Mouse (Mus musculus) frontal cortex, adult 2 months (tissue): ENCODE results near the gene Lemd1. TPM values are rescaled to one million over a fixed set of nuclear protein-coding genes. Genes with fewer than 3 reads are reported as not detected.
"Not testable (repeated sequence)": the region's sequence is repeated elsewhere in the genome, so short reads cannot be mapped to it uniquely, and the experiment has no call there.

Experiments used
- DNase-seq, 2 experiments: peaks; one replicate each; pipeline ENCODE4 v3.0.0; 2022; ENCODE audit warnings: low spot score in 1 of 2; ENCODE audit errors: extremely low spot score in 1 of 2
- polyA plus RNA-seq: library from polyadenylated mRNA; depleted of rRNA; stranded (reverse); fragments of >200 nt; gene quantifications from 2 replicates; pipeline ENCODE4 v1.2.3, GENCODE M21; 2012; rRNA removed

Gene Lemd1
- polyA plus RNA-seq = 9.6 and 10.7 TPM in 2 replicates

GRCm38 (mm10) chr1:132191093-132191785 is at the start of gene Lemd1, which contains the start of gene AC124108.1:
Gene Lemd1 (plus strand): TSS chr1:132191431.
Gene AC124108.1 (plus strand): TSS chr1:132191457.
- no peak for DNase-seq

DNA sequence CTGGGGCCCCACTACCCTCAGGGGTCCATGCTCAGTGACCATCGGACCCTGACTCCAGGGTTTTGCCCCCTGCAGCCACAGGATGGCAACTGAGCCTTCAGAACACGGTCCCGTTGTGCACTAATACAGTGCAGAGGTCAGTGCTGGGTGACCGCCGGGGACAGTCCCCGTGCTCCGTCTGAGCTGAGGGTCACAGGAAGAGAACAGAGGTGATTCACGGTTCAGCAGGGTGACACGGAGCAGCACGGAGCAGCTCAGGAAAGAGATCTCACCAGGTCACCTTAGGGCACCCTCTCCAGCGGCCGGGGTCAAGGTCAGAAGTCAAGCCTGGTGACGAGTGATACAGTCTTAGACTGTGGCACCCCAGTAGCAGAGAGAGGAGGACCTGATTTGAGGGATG is 49.5 kb upstream of the Lemd1 start:
- no peak for DNase-seq

DNA sequence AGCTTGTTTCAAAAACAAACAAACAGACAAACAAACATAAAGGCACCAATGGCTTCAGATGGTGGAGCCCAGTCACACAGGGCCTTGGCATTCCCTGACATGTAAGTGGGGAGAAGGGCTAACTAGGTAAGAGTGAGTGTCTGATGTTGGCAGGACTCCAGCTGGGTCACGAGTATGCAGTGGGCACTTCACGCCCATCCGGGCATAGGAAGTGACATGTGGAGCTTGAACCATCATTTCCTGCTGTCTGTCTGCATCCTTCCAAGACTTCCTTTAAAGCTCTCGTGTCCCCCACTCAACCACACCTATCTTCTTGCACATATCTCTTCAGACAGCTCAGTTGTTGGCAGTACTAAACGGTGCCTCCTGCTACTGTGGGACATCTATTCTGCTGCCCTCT is 48.2 kb upstream of the Lemd1 start:
- no peak for DNase-seq

DNA sequence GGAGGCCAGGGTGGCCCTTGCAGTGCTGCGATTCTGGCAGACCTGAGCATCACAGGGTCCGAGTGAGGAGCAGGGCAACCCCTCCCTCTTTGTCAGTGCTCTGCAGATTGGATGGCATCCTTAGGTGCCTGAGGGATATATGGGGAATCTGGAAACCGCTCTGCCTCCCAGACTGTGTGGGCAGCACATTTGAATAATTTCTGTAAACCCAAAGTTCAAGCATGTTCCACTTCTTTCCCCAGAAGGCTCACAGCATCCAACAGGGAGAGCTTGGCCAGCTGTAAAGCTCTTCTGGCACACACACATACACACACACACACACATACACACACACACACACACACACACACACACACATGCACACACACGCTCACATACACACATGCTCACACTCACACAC is 47.5 kb upstream of the Lemd1 start:
- peak in 1 of 2 experiments; percentile 60 for DNase-seq

DNA sequence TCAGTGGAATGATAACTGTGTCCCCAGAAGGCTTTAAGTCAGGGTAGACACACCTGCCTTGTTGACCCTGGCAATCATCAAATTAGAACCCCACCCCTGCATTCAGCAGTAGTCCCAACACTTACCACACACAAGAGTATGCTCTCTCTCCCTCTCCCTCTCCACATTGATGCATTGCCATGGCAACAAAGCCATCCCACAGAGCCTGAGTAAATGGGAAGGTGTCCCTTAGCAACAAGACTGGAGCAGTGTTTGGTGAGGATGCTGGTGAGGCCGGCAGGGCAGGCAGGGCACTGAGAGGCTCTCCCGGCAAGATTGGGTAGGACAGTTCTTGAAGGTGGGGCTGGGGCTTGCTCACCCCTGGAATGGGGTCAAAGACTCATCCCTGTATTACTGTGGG is 47.0 kb upstream of the Lemd1 start:
- DNase-seq = peak; percentile 71 to 78

- DNase-seq = no peak
These were observed 46.4 kb upstream of the Lemd1 start for GRCm38 (mm10) chr1:132144837-132145236.

DNA sequence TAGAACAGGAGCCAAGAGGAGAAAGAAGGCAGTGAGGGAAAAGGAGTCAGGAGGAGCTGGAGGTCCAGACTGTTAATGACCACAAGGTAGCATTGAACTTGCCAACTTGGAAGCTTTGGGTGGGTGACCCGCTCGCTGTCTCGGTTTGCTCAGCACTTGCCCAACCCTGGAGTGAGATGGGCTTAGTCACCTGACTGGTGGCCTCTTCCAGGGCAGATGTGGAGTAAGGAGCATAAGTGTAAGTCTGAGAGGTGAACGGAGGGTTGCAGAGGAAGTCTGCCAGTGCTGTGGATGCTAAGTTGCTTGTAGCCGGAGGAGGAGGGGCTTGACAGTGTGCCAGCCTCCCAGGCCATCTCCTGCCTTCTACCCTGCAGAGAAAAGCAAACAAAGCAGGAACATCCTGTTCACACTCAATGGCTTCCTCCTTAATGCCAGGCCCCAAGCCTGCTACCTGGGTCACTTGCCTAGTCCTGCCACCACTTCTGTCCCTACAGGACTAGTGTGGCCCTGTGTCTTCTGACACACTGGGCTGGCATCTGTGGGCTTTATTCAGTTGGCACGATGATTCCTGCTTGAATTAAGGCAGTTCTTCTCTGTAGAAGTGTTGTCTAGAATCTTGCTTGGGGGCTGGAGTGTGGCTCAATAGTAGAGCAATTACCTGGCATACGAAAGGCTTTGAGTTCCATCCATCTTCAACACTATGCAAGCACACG is 45.1 kb upstream of the Lemd1 start:
- DNase-seq = no peak

DNA sequence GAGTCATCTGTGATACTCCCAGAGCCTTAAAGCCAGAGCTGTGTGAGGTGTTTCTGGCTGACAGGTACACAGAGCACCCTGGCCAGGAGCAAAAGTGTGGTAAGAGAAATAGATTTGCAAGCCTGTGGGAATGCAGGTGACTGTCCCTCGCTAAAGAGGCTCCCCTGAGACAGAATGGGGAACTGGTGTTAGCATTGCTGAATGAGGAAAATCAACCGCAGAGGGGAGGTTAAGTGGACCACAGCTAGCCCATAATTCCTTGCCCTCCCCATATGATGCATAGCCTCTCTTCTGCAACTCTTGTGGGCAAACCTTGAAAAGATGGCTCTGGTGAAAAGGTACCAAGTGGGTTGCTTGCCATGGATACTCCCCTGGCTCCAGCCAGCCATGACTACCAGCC is 41.8 kb upstream of the Lemd1 start:
- DNase-seq = no peak

- DNase-seq = no peak
These were observed 41.1 kb upstream of the Lemd1 start for GRCm38 (mm10) chr1:132150171-132150570.

GRCm38 (mm10) chr1:132150817-132151601 is 40.2 kb upstream of the Lemd1 start:
- DNase-seq = no peak

DNA sequence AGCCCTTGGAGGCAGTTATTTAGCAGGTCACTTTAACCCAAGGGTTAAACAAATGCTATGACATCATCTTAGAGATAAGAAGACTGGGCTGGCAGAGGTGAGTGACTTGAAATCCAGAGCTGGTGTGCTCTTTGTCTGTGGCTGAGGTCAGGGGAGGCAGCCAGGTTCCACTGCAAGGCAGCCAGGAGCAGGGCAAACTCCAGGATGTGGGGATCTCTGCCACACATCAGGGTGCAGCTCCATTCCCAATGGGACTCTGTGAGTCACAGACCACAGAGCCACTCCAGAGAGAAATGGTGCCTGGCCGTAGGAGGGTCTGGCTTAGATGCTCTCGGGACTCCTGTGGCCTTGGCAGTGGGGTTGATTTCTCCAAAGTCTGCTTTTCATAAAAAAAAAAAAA is 39.3 kb upstream of the Lemd1 start:
- no peak for DNase-seq

DNA sequence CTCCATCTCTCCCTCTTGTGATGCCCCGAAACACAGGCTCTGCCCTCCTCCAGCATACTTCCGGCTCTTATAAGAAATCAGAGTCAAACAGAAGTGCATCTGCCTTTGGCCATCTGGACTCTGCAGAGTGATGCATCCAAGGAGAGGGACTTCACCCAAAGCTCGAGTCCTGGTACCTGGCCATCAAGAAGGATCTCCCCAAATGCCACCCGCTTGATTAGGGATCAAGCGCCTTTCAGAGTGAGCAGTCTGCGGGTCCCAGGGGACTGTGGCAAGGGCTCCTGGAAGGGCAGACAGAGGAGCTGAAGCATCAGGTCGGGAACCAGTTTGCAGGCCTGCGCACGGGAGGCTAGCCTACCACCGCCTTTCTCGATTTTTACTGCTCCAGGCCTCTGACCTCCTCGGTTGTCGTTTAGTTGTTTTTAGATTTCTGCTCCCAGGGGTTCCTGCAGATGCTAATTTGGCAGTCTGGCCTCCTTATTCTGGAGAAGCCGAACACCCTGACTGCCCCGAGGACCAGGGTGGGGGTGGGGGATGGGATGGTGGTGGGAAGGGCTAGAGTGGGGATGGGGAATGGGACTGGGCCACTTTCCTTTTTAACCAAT is 38.0 kb upstream of the Lemd1 start:
- DNase-seq = no peak

DNA sequence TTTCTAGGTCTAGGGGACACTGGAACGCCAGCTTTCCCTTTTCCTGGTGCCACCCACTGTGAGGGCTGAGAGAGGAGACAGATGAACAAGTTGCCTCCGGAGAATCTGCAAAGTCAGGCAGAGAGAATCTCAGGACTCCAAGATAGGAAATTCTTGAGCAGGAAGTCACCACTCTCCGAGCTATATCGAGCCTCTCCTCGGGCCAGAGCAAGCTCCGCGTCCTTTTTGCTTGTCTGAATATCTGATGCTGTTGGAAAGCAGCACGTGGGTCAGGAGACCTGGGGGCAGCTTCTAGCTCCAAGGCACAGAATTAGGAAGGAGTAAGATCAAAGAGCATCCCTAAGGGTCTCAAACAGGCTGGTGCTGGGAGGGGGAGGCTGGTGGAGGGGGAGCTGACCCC is 37.5 kb upstream of the Lemd1 start:
- DNase-seq = no peak

GRCm38 (mm10) chr1:132155737-132156136 is 35.5 kb upstream of the Lemd1 start:
- DNase-seq = peak in 1 of 2 experiments; percentile 94

DNA sequence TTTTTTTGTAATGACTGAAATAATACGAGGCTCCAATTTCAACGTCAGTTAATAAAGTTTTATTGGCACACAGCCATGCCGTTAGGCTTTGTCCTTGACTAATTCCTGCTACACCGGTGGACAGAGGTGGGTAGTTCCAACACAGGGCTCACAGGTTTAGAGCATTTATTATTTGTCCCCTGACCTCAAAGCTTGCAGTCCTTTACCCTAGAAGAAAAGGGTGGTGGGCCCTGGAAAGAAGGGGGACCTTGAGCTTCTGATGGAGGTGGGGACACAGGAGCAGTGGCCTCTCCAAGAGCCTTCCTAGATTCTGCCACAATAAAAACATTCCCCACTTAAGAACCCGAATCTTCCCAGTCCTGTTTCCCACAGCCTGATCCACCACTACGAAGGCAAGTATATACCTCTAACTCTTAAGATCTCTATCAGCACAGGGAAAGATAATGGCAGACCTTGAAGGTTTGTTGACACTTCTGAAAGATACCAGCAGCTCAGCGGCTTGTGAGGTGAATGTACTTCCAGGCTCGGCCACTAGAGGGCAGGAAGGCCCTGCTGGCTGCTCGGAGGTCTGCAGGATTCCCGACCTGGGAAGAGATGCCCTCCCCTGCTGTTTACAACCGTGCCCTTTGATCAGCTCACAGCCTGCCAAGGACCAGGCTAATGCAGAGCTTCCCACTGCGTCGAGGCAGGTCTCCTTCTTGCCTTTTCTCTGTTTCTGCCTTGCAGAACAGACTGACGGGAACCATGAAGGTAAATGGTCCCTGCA is 34.0 kb upstream of the Lemd1 start:
- peak in 1 of 2 experiments; percentile 95 for DNase-seq

GRCm38 (mm10) chr1:132157808-132158207 is 33.4 kb upstream of the Lemd1 start:
- no peak for DNase-seq

DNA sequence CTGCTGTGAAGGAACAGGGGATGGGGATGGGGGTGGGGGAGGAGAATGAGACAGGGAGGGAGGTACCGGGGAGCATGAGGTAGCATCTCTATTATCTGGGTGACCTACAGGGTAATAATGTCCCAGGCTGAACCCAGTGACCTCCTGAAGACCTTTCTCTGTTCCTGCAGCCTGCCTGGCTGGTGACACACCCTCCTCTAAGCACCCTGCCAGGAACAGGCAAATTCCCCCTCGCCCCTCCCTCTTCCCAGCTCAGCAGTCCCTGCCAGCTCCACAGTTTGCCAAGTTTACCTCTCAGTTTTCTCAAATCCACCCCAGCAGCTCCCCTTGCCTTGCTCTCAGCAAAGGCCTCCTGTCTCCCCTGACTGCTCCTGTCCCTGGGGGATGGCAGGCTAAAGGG is 32.5 kb upstream of the Lemd1 start:
- no peak for DNase-seq

GRCm38 (mm10) chr1:132159681-132160080 is 31.6 kb upstream of the Lemd1 start:
- no peak for DNase-seq

DNA sequence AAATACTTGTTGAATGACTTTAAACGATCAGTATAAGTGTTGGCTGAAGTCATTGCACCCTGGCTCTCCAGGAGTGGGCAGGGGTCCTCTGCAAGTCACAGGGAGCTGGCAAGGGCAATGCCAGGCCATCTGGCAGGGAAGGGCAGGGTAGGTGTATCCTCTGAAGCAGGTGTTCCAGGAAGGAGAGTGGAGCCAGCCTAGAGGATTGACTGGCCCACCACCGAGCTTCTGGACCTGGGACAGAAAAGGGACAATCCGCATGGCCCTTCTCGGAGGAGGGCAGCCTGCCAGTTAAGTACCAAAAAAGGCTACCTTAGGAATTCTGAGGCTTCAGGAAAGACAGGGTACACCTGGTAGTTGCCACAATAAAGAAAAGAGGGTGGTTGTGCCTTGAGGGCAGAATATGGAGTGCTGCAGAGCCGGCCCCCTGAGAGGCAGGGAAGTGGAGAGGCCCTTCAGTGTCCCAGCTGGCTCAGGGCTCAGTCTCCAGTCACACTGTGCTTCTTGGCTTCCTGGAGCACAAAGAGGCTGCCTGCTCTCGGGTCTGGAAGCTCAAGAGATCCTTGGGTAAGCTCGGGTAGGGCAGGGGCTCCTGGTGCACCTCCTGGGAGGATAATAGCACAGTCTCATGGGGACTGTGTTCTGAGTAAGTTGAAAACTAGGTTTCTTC is 29.9 kb upstream of the Lemd1 start:
- no peak for DNase-seq

GRCm38 (mm10) chr1:132162618-132163017 is 28.6 kb upstream of the Lemd1 start:
- DNase-seq = not testable (repeated sequence)
